Mouse (Mus musculus) myocyte (in vitro differentiated cells): Measurements from ENCODE around the gene Dnaaf2. TPM values are rescaled to one million over a fixed set of nuclear protein-coding genes. Genes with fewer than 3 reads are reported as not detected.

Experiments used
- H3K27me3 ChIP-seq: one replicate; pipeline ENCODE4 v1.6.1; 2011; ENCODE audit not compliant: control insufficient read depth, insufficient read depth, insufficient read length
- H3K36me3 ChIP-seq: one replicate; pipeline ENCODE4 v1.6.1; 2011; ENCODE audit not compliant: control insufficient read depth, insufficient read depth
- H3K4me2 ChIP-seq: one replicate; pipeline ENCODE4 v1.6.1; 2011; ENCODE audit warnings: low read depth, control low read depth
- H3K4me3 ChIP-seq: one replicate; pipeline ENCODE4 v1.5.1; 2011; ENCODE audit warnings: mild to moderate bottlenecking, control low read depth, moderate library complexity
- H3K79me2 ChIP-seq: one replicate; pipeline ENCODE4 v1.6.1; 2011; ENCODE audit not compliant: control insufficient read depth, insufficient read depth
- H3ac ChIP-seq: one replicate; pipeline ENCODE4 v1.6.1; 2011; ENCODE audit not compliant: control insufficient read depth, insufficient read length
- CEBPB ChIP-seq: IDR thresholded peaks from 2 replicates; pipeline ENCODE4 v1.6.1; 2011; ENCODE audit warnings: mild to moderate bottlenecking, moderate library complexity; ENCODE audit not compliant: poor library complexity, insufficient read depth, severe bottlenecking
- E2F4 ChIP-seq: IDR thresholded peaks from one replicate; pipeline ENCODE4 v1.6.1; 2011; ENCODE audit warnings: mild to moderate bottlenecking, control low read depth, moderate library complexity; ENCODE audit not compliant: insufficient read depth
- MAX ChIP-seq: IDR thresholded peaks from one replicate; pipeline ENCODE4 v1.6.1; 2011; ENCODE audit warnings: low read depth, mild to moderate bottlenecking, control low read depth
- MYOD1 ChIP-seq, 3 experiments: IDR thresholded peaks; one replicate each; pipeline ENCODE4 v1.6.1; 2011; ENCODE audit warnings: control low read depth in 2 of 3, low read depth in 2 of 3, mild to moderate bottlenecking in 2 of 3, moderate library complexity in 1 of 3; ENCODE audit not compliant: insufficient read length in 2 of 3, control insufficient read depth in 1 of 3
- MYOG ChIP-seq, 3 experiments: IDR thresholded peaks; one replicate each; pipeline ENCODE4 v1.6.1; 2011; ENCODE audit warnings: control low read depth in 2 of 3, low read depth in 2 of 3, mild to moderate bottlenecking in 2 of 3; ENCODE audit not compliant: insufficient read length in 2 of 3, control insufficient read depth in 1 of 3, insufficient read depth in 1 of 3
- POLR2A ChIP-seq: IDR thresholded peaks from one replicate; pipeline ENCODE4 v1.6.1; 2011; ENCODE audit warnings: low read depth, mild to moderate bottlenecking, control low read depth, moderate library complexity; ENCODE audit not compliant: insufficient read length
- POLR2AphosphoS2 ChIP-seq: IDR thresholded peaks from one replicate; pipeline ENCODE4 v1.6.1; 2011; ENCODE audit warnings: low read depth, control low read depth; ENCODE audit not compliant: insufficient read length
- REST ChIP-seq: IDR thresholded peaks from one replicate; pipeline ENCODE4 v1.6.1; 2011; ENCODE audit warnings: mild to moderate bottlenecking, control low read depth, moderate library complexity; ENCODE audit not compliant: insufficient read depth, insufficient read length
- SRF ChIP-seq: IDR thresholded peaks from one replicate; pipeline ENCODE4 v1.6.1; 2011; ENCODE audit warnings: low read depth; ENCODE audit not compliant: control insufficient read depth, insufficient read length
- TCF12 ChIP-seq: IDR thresholded peaks from one replicate; pipeline ENCODE4 v1.6.1; 2011; ENCODE audit warnings: mild to moderate bottlenecking, control low read depth; ENCODE audit not compliant: poor library complexity, insufficient read depth, severe bottlenecking
- TCF3 ChIP-seq: IDR thresholded peaks from one replicate; pipeline ENCODE4 v1.6.1; 2011; ENCODE audit warnings: low read depth, control low read depth; ENCODE audit not compliant: insufficient read length
- USF1 ChIP-seq: IDR thresholded peaks from one replicate; pipeline ENCODE4 v1.6.1; 2011; ENCODE audit warnings: low read depth, mild to moderate bottlenecking, control low read depth, moderate library complexity
- polyA plus RNA-seq: library from polyadenylated mRNA; unstranded; fragments of >200 nt; fragmentation: generic; extraction: Trizol; gene quantifications from one replicate; pipeline ENCODE4 v1.2.1, GENCODE M21; 2012; ENCODE audit warnings: missing spikeins

Dnaaf2 gene
- polyA plus RNA-seq, 1 experiment = 2.6 TPM

DNA sequence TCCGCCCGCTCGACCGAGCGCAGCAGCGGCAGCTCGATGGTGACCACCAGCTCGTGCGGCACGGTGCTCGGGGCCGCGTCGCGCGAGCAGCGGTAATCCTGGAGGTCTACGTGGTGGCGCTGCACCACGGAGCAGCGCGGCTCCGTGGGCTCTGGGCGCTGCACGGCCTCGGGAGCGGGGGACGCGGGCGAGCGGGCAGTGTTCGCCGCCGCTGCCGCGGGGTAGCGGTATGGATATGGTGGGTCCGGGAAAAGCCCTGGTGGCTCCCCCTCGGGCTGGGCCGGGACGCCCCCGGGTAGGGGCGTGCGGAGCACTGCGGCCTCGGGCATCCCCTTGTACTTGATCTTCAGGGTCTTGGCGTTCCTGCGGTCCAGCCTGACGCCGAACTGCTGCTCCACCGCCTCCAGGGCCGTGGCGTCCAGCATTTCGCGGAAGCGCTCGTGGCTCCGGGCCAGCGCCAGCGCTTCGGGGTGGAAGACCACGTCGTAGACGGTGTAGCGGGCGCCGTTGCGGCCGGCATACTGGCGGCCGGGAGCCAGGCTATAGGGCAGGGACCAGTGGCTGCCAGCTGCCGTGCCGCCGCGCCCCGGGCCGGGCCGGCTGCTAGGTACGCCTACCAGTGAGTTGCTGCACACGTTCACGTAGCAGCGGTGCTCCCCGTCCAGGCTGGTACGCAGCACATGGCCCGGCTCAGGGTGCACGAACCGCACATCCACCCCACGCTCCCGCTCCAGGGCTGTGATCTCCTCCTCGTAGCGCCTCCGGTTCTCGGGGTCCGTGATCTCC, 658 bp downstream of the Dnaaf2 start:
- Histone ChIP-seq H3K27me3 (no peaks in the 10 kb centered on the region), H3K4me2 (peak overlapping the region; percentile 91), H3K79me2 (peaks cover 43% of the 10 kb centered on the region), H3K36me3 (peaks cover 8% of the 10 kb centered on the region), H3K4me3 (peak overlapping the region; percentile 85), H3ac (peak overlapping the region; percentile 72)
- TF ChIP-seq REST (no peak), MYOG (IDR thresholded peaks at IDR 0.05; ENCODE audit: control insufficient read depth in 1 of 3, insufficient read depth in 1 of 3, insufficient read length in 2 of 3, low read depth in 2 of 3) (peak in 1 of 3 experiments; percentile 47), TCF3 (no peak), POLR2AphosphoS2 (no peak), E2F4 (no peak), POLR2A (peak; percentile 45), USF1 (no peak), MYOD1 (IDR thresholded peaks at IDR 0.05; ENCODE audit: control insufficient read depth in 1 of 3, insufficient read length in 2 of 3, low read depth in 2 of 3) (peak in 1 of 3 experiments; percentile 68), CEBPB (no peak)

DNA sequence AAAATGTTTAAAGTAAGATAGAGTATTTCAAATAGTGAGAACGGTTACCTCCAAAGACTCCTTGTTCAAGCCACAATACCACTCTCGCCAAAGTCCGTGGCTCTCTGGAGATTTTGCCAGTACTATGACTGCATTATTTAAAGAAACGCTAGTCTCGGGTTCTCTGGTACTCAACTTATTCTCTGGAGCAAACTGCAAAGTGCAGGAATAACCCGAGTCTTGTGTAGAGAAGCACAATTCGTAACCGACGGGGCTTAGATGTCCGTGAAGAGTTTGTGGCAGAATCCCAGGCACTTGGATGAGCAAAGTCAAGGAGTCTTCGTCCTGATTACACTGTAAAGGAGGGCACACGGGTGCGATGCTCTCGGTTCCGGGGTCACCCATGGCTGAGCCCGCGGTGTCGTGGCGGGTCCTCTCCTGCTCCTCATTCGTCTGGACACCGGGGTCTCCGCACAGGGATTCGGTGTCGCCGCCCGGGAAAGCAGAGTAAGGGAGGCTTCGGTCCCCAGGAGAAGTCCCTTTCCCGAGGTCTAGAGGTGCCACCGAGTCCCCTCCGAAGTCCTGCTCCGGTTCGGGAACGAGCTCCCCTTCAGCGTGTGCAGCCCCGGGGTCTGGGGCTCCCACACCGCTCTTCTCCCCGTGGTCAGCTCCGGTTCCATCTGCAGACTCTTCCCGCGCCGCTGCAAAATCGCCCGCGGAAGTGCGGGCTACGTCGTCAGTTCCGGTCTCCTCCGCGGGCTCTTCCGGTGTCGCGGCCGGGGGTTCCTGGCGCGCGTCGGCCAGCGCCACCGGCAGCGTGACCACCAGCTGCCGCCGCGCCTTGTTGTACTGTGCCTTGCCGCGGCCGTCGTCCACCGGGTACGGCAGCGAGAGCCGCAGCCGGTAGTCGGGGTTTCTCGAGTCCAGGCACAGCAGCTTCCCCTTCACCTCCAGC, 1.5 kb downstream of the Dnaaf2 start, which contains the start of gene Gm49383:
TSS of gene Gm49383 (minus strand) at position 661 of the 934 bp plus-strand sequence.
- peaks cover 4% of the 10 kb centered on the region for H3K36me3 ChIP-seq
- H3K4me2 ChIP-seq = peak within 1 kb of the TSS; percentile 91
- H3K79me2 ChIP-seq = peaks cover 43% of the 10 kb centered on the region
- no peaks in the 10 kb centered on the region for H3K27me3 ChIP-seq
- peak within 1 kb of the TSS; percentile 72 for H3ac ChIP-seq
- H3K4me3 ChIP-seq = peak within 1 kb of the TSS; percentile 85
- TF ChIP-seq MYOD1 (IDR thresholded peaks at IDR 0.05; ENCODE audit: control insufficient read depth in 1 of 3, insufficient read length in 2 of 3, low read depth in 2 of 3) = peak in 2 of 3 experiments; percentile 34 to 76
- TF ChIP-seq MAX = no peak
- TF ChIP-seq E2F4 = peak; percentile 92
- no peak for TF ChIP-seq TCF12
- no peak for TF ChIP-seq CEBPB
- no peak for TF ChIP-seq USF1
- peak in 1 of 3 experiments; percentile 72 for TF ChIP-seq MYOG (IDR thresholded peaks at IDR 0.05; ENCODE audit: control insufficient read depth in 1 of 3, insufficient read depth in 1 of 3, insufficient read length in 2 of 3, low read depth in 2 of 3)
- no peak for TF ChIP-seq REST
- TF ChIP-seq POLR2AphosphoS2 = peak; percentile 95
- TF ChIP-seq POLR2A = peak; percentile 99
- TF ChIP-seq TCF3 = no peak
- no peak for TF ChIP-seq SRF

DNA sequence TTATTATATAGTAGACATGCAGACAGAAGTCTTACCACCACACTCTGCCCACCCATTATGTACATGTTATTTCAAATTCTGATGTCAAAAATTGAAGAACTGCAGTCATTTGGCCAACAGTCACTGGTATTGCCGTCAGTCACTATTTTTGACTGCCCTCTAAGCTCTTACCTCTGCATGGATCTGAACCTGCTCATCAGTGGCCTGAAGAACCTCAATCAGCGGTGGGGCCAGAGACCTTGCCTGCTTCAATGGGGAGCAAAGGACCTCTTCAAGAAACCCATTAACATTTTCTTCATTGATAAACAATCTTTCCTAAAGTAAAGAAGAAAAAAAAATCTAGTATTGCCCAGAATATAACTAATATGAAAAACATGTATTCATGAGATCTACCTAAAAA, 5.6 kb downstream of the Dnaaf2 start:
- H3K36me3 ChIP-seq = peaks cover 6% of the 10 kb centered on the region
- H3K79me2 ChIP-seq = peaks cover 35% of the 10 kb centered on the region
- no peak overlapping the region for H3ac ChIP-seq
- H3K27me3 ChIP-seq = no peaks in the 10 kb centered on the region
- no peak overlapping the region for H3K4me3 ChIP-seq
- no peak overlapping the region for H3K4me2 ChIP-seq
- TF ChIP-seq POLR2AphosphoS2 = no peak

DNA sequence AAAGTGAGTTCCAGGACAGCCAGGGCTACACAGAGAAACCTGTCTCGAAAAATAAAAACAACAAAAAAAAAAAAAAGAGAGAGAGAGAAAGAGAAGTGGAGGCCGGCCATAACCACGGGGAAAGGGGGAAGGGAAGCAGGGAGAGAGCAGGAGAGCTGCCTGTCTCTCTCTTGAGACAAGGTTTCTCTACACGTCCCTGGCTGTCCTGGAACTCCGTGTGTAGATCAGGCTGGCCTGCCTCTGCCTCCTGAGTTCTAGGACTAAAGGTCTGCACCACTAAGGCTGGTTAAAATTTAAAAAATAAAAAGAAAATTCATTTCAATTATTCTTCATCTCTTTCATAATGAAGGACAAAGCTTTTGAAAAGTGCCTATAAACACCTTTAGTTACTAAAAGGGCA, 6.8 kb downstream of the Dnaaf2 start:
- TF ChIP-seq POLR2A (no peak), MYOD1 (IDR thresholded peaks at IDR 0.05; ENCODE audit: control insufficient read depth in 1 of 3, insufficient read length in 2 of 3, low read depth in 2 of 3) (no peak), TCF12 (no peak), SRF (no peak), CEBPB (no peak), MAX (no peak), POLR2AphosphoS2 (no peak), E2F4 (no peak), MYOG (IDR thresholded peaks at IDR 0.05; ENCODE audit: control insufficient read depth in 1 of 3, insufficient read depth in 1 of 3, insufficient read length in 2 of 3, low read depth in 2 of 3) (no peak), USF1 (no peak), TCF3 (no peak), REST (no peak)
- H3K79me2 ChIP-seq = peaks cover 44% of the 10 kb centered on the region
- H3K36me3 ChIP-seq = peaks cover 6% of the 10 kb centered on the region

More for the DNA sequence above, 6.8 kb downstream of the Dnaaf2 start:
- Histone ChIP-seq H3K4me3 (no peak overlapping the region), H3K4me2 (no peak overlapping the region), H3ac (no peak overlapping the region), H3K27me3 (no peaks in the 10 kb centered on the region)
